Mouse (Mus musculus): Measurements from ENCODE around the gene Fbxl17.

The Fbxl17 gene

GRCm38 (mm10) chr17:63217016-63217415 lies 282.8 kb downstream of the Fbxl17 start:
- ATAC-seq (ENCODE audit: low TSS enrichment), result no peak

- ATAC-seq (ENCODE audit: low TSS enrichment), result no peak
Measured at GRCm38 (mm10) chr17:63212018-63212417, 287.8 kb downstream of the Fbxl17 start.

- peak; percentile 94 for ATAC-seq (ENCODE audit: low TSS enrichment)
Measured at GRCm38 (mm10) chr17:63209151-63209550, 290.7 kb downstream of the Fbxl17 start.

- no peak for ATAC-seq (ENCODE audit: low TSS enrichment)
Measured at GRCm38 (mm10) chr17:63208346-63208745, 291.5 kb downstream of the Fbxl17 start.

- ATAC-seq (ENCODE audit: low TSS enrichment), result no peak
Measured at GRCm38 (mm10) chr17:63207714-63208113, 292.1 kb downstream of the Fbxl17 start.

- ATAC-seq (ENCODE audit: low TSS enrichment), result no peak
Measured at GRCm38 (mm10) chr17:63205316-63205715, 294.5 kb downstream of the Fbxl17 start.

- ATAC-seq (ENCODE audit: low TSS enrichment), result no peak
Measured at GRCm38 (mm10) chr17:63203582-63204190, 296.1 kb downstream of the Fbxl17 start.

- ATAC-seq (ENCODE audit: low TSS enrichment), result no peak
Measured at GRCm38 (mm10) chr17:63198703-63199102, 301.1 kb downstream of the Fbxl17 start.

GRCm38 (mm10) chr17:63195496-63195895 lies 304.3 kb downstream of the Fbxl17 start:
- no peak for ATAC-seq (ENCODE audit: low TSS enrichment)

GRCm38 (mm10) chr17:63193196-63193595 lies 306.6 kb downstream of the Fbxl17 start:
- ATAC-seq (ENCODE audit: low TSS enrichment), result no peak

GRCm38 (mm10) chr17:63191345-63191744 lies 308.5 kb downstream of the Fbxl17 start:
- no peak for ATAC-seq (ENCODE audit: low TSS enrichment)

GRCm38 (mm10) chr17:63189274-63189673 lies 310.5 kb downstream of the Fbxl17 start:
- no peak for ATAC-seq (ENCODE audit: low TSS enrichment)

- ATAC-seq (ENCODE audit: low TSS enrichment), result no peak
Measured at GRCm38 (mm10) chr17:63185531-63185930, 314.3 kb downstream of the Fbxl17 start.

GRCm38 (mm10) chr17:63184844-63185504 lies 314.8 kb downstream of the Fbxl17 start:
- ATAC-seq (ENCODE audit: low TSS enrichment), result no peak

GRCm38 (mm10) chr17:63183431-63183830 lies 316.4 kb downstream of the Fbxl17 start:
- no peak for ATAC-seq (ENCODE audit: low TSS enrichment)

GRCm38 (mm10) chr17:63181661-63182060 lies 318.2 kb downstream of the Fbxl17 start:
- ATAC-seq (ENCODE audit: low TSS enrichment), result no peak

- no peak for ATAC-seq (ENCODE audit: low TSS enrichment)
Measured at GRCm38 (mm10) chr17:63180042-63180441, 319.8 kb downstream of the Fbxl17 start.

GRCm38 (mm10) chr17:63178331-63178730 lies 321.5 kb downstream of the Fbxl17 start:
- no peak for ATAC-seq (ENCODE audit: low TSS enrichment)

- ATAC-seq (ENCODE audit: low TSS enrichment), result no peak
Measured at GRCm38 (mm10) chr17:63176411-63176810, 323.4 kb downstream of the Fbxl17 start.

GRCm38 (mm10) chr17:63172697-63173096 lies 327.1 kb downstream of the Fbxl17 start:
- peak; percentile 69 for ATAC-seq (ENCODE audit: low TSS enrichment)

GRCm38 (mm10) chr17:63171890-63172491 lies 327.8 kb downstream of the Fbxl17 start:
- ATAC-seq (ENCODE audit: low TSS enrichment), result no peak

GRCm38 (mm10) chr17:63171264-63171663 lies 328.6 kb downstream of the Fbxl17 start:
- no peak for ATAC-seq (ENCODE audit: low TSS enrichment)

Measured in frontal cortex, adult (tissue).